Mouse (Mus musculus): ENCODE measurements around the gene Pfdn6. TPM values are rescaled to one million over a fixed set of nuclear protein-coding genes. Genes with fewer than 3 reads are reported as not detected.

The Pfdn6 gene
- total RNA-seq, 2 experiments from 2014 or later, result 89.2 to 96.1 TPM

DNA sequence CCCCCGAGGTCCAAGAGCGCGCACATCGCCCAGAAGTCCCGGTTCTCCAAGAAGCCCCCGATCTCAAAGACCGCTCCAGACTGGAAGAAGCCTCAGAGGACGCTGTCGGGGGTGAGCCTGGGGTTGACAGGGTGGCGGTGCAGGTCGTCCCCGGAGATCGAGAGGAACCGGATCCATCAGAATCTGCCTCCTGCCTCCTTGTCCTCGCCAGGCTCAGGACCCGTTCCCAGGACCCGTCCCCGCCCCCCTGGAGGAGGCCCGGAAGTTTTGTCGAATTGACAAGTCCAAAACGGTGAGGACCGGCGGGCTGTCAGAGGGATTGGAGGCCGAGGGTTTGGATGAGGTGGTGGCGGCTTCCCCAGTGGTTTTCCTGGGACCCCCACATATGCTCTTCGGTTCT lies 838 bp upstream of the Pfdn6 start:
- peak in 1 of 2 experiments; percentile 66 for DNase-seq (ENCODE audit: extremely low spot score in 1 of 2, low spot score in 2 of 2)
- intact Hi-C loops (cut with DNase I), result no loop called here

- DNase-seq (ENCODE audit: extremely low spot score in 1 of 2, low spot score in 2 of 2), result peak in 1 of 2 experiments; percentile 37
- intact Hi-C loops (cut with DNase I), result no loop called here
Measured at GRCm38 (mm10) chr17:33938783-33939182, 1.4 kb downstream of the Pfdn6 start.

DNA sequence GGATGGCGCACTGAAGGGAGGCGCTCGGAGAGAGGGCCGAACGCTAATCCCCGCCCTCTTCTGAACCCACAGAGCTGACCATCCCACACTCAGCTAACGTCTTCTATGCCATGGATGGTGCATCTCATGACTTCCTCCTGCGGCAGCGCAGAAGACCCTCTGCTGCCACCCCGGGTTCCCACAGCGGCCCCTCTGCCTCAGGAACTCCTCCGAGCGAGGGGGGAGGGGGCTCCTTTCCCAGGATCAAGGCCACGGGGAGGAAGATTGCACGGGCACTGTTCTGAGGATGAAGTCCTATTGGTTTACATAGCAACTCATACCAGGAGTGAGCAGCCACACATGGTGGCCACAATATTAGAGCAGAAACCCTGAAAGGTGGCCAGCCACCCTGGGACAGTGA lies 3.1 kb downstream of the Pfdn6 start:
- intact Hi-C loops (cut with DNase I), result no loop called here

GRCm38 (mm10) chr17:33935422-33936055 lies 4.6 kb downstream of the Pfdn6 start:
- DNase-seq (ENCODE audit: extremely low spot score in 1 of 2, low spot score in 2 of 2), result peak in 1 of 2 experiments; percentile 50
- intact Hi-C loops (cut with DNase I), result no loop called here

More for the DNA sequence above, 3.1 kb downstream of the Pfdn6 start:
- DNase-seq (ENCODE audit: extremely low spot score in 1 of 2, low spot score in 2 of 2), result peak in 1 of 2 experiments; percentile 36

GRCm38 (mm10) chr17:33932970-33933369 lies 7.2 kb downstream of the Pfdn6 start:
- intact Hi-C loops (cut with DNase I), result no loop called here
- peak in 1 of 2 experiments; percentile 32 for DNase-seq (ENCODE audit: extremely low spot score in 1 of 2, low spot score in 2 of 2)

DNA sequence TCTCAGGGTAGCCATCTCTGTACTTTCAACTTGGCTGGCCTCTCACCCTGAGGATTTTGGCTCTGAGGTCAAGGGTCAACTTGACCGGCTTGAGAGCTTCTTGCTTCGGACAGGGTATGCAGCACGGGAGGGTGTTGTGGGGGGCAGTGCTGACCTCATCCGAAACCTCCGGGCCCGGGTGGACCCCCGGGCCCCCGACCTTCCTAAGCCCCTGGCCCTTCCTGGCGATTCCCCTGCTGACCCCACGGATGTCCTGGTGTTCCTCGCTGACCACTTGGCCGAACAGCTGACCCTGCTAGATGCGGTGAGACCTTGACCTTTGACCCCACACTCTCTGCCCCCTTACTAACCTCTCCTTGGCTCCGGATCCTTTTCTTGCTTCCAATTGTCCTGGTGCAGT lies 7.7 kb downstream of the Pfdn6 start:
- intact Hi-C loops (cut with DNase I), result no loop called here
- DNase-seq (ENCODE audit: extremely low spot score in 1 of 2, low spot score in 2 of 2), result peak in 1 of 2 experiments; percentile 37

GRCm38 (mm10) chr17:33931947-33932346 lies 8.2 kb downstream of the Pfdn6 start:
- no peak for DNase-seq (ENCODE audit: extremely low spot score in 1 of 2, low spot score in 2 of 2)
- intact Hi-C loops (cut with DNase I), result no loop called here

DNA sequence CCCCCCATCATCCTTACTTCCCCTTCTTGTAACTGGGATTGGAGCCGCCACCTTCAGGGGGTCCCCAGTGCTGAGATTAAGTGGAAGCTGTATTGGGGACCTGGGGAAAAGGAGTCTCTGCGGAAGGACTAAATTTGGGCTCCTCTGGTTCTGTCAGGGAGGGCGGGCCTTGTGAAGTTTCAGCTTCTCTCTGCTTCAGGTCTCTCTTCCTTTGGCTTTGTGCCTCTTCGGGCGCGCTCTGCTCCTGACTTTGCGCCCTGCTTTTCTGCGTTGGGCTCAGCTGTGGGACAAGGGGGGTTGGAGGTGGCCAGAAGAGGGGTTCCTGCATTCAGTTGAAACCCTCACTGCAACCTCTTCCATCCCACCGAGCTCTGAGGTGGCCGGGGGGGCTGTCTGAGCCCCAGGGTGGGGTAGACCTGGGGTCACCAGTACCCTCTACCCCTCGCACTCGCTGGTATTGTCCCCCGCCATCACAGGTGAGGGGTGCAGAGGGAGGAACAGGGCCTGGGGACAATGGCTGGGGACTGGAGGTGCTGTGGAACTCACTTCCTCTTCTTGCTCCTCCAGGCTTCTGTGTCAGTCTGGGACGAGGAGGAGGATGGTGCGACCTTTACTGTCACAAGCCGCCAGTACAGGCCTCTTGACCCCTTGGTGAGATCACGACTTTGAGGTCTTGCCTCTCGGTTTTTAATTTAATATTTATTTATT lies 8.8 kb downstream of the Pfdn6 start:
- peak in 1 of 2 experiments; percentile 43 for DNase-seq (ENCODE audit: extremely low spot score in 1 of 2, low spot score in 2 of 2)
- intact Hi-C loops (cut with DNase I), result no loop called here

- DNase-seq (ENCODE audit: extremely low spot score in 1 of 2, low spot score in 2 of 2), result peak in 1 of 2 experiments; percentile 77
- intact Hi-C loops (cut with DNase I), result no loop called here
Measured at GRCm38 (mm10) chr17:33930280-33931158, 9.6 kb downstream of the Pfdn6 start.

GRCm38 (mm10) chr17:33929371-33930279 lies 10.5 kb downstream of the Pfdn6 start, which contains the start of gene Rgl2:
TSS of gene Rgl2 (plus strand) at chr17:33929543.
- DNase-seq (ENCODE audit: extremely low spot score in 1 of 2, low spot score in 2 of 2), result peak; percentile 90 to 97
- intact Hi-C loops (cut with DNase I), result no loop called here

GRCm38 (mm10) chr17:33928251-33928947 lies 11.7 kb downstream of the Pfdn6 start:
- intact Hi-C loops (cut with DNase I), result no loop called here
- no peak for DNase-seq (ENCODE audit: extremely low spot score in 1 of 2, low spot score in 2 of 2)

DNA sequence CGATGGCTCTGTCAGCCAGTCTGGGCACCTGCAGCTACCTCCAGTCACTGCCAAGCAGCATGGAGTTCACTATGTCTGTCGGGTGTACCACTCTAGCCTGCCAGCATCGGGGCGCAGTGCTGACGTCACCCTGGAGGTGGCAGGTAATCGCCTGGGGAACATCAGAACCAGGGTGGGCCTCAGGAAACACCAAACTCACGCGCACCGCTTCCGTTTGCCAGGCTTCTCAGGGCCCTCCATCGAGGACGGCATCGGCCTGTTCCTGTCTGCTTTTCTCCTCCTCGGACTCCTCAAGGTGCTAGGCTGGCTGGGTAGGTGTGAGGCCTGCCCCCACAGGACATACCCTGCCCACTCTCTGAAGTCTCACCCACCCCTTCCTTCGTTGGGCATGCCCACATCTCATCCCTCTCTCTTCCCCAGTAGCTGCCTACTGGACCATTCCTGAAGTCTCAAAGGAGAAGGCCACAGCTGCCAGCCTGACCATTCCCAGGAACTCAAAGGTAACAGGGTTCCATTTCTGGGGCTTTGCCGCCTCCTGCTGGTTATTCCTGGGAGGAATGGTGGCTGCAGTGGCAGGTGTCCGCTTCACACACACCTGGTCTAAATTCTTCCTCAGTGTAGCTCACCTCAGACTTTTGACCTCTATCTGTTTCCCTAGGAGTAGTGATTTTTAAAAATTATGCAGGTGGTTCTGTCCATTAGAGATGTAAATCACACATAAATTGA lies 13.8 kb downstream of the Pfdn6 start:
- intact Hi-C loops (cut with DNase I), result no loop called here

DNA sequence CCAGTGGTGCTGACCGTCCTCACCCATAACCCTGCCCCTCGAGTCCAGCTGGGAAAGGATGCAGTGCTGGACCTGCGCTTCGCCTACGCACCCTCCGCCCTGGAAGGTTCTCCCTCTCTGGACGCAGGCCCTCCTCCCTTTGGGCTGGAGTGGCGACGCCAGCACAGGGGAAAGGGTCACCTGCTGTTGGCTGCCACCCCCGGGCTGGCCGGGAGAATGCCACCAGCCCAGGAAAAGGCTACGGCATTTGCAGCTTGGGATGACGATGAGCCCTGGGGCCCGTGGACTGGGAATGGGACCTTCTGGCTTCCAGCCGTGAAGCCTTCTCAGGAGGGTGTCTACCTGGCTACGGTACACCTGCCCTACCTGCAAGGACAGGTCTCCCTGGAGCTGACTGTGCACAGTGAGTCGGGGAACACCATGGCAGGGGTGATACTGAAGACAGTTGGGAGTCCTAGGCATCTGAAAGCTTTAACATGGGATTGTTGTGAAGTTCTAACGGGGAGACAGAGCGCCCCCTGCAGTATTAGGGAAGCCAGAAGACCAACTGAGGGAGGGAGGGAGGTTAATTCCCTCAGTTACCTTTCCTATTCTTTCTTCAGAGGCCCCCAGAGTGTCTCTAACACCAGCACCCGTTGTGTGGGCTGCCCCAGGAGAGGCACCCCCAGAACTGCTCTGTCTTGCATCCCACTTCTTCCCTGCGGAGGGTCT lies 14.6 kb downstream of the Pfdn6 start:
- peak in 1 of 2 experiments; percentile 50 for DNase-seq (ENCODE audit: extremely low spot score in 1 of 2, low spot score in 2 of 2)
- intact Hi-C loops (cut with DNase I), result no loop called here

More for the DNA sequence above, 13.8 kb downstream of the Pfdn6 start:
- DNase-seq (ENCODE audit: extremely low spot score in 1 of 2, low spot score in 2 of 2), result peak in 1 of 2 experiments; percentile 37

GRCm38 (mm10) chr17:33924577-33925283 lies 15.4 kb downstream of the Pfdn6 start:
- intact Hi-C loops (cut with DNase I), result no loop called here
- DNase-seq (ENCODE audit: extremely low spot score in 1 of 2, low spot score in 2 of 2), result peak in 1 of 2 experiments; percentile 58

GRCm38 (mm10) chr17:33921361-33921760 lies 18.8 kb downstream of the Pfdn6 start:
- no peak for DNase-seq (ENCODE audit: extremely low spot score in 1 of 2, low spot score in 2 of 2)
- intact Hi-C loops (cut with DNase I), result no loop called here
